Mouse (Mus musculus): ENCODE results near the gene Napa. TPM values are rescaled to one million over a fixed set of nuclear protein-coding genes. Genes with fewer than 3 reads are reported as not detected.

Gene Napa
- polyA plus RNA-seq, 1 experiment from 2014 or later, result 214 TPM

DNA sequence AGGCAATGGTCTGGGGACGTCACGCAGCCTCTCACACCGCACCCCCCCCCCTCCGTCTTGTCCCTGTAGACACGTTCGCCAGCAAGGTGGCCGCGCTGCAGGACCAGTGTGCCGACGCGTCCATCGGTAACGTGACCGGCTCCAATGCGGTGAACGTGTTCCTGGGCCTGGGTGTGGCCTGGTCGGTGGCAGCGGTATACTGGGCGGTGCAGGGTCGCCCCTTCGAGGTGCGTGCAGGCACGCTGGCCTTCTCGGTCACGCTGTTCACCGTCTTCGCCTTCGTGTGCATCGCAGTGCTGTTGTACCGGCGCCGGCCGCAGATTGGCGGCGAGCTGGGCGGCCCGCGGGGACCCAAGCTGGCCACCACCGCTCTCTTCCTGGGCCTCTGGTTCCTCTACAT is 60.5 kb downstream of the Napa start:
- H3K27ac ChIP-seq, result no peak overlapping the region
- H3K4me2 ChIP-seq (replicated peaks), result peak overlapping the region; percentile 41
- no peaks in the 10 kb centered on the region for H3K9me3 ChIP-seq (ENCODE audit: control insufficient read depth, low read length)
- peak overlapping the region; percentile 5; the same call in 1 of the 2 replicates for H3K4me3 ChIP-seq (replicated peaks; ENCODE audit: low read length)
- H3K27me3 ChIP-seq (ENCODE audit: control insufficient read depth, insufficient read depth, low read length), result peaks cover 8% of the 10 kb centered on the region; the same call in 1 of the 2 replicates
- peaks cover 9% of the 10 kb centered on the region; the same call in 1 of the 2 replicates for H3K36me3 ChIP-seq (replicated peaks; ENCODE audit: control insufficient read depth, insufficient read depth)
- ATAC-seq (ENCODE audit: low FRiP score) (0 out of 2 replicates have a peak, but pooled peaks have one; percentile 28), DNase-seq (ENCODE audit: low spot score) (no peak)
- H3K9ac ChIP-seq, result peak overlapping the region; percentile 40; the same call in 1 of the 2 replicates
- 5% methylated on average over 37 of the region's 39 CpGs for WGBS
- no peaks in the 10 kb centered on the region for H3K4me1 ChIP-seq (replicated peaks; ENCODE audit: control insufficient read depth, insufficient read depth, low read length)

- Histone ChIP-seq H3K9me3 (ENCODE audit: control insufficient read depth, low read length) (no peaks in the 10 kb centered on the region), H3K27me3 (ENCODE audit: control insufficient read depth, insufficient read depth, low read length) (peaks cover 8% of the 10 kb centered on the region; the same call in 1 of the 2 replicates), H3K4me3 (replicated peaks; ENCODE audit: low read length) (no peak overlapping the region), H3K9ac (no peak overlapping the region), H3K4me1 (replicated peaks; ENCODE audit: control insufficient read depth, insufficient read depth, low read length) (no peaks in the 10 kb centered on the region), H3K36me3 (replicated peaks; ENCODE audit: control insufficient read depth, insufficient read depth) (0 out of 2 replicates have a peak, but pooled peaks cover 9% of the 10 kb centered on the region), H3K4me2 (replicated peaks) (no peak overlapping the region), H3K27ac (no peak overlapping the region)
- ATAC-seq (ENCODE audit: low FRiP score) (no peak), DNase-seq (ENCODE audit: low spot score) (no peak)
- WGBS, result 67% methylated on average over 3 of the region's 3 CpGs
Observed at GRCm38 (mm10) chr7:16160702-16161101, 62.4 kb downstream of the Napa start.

DNA sequence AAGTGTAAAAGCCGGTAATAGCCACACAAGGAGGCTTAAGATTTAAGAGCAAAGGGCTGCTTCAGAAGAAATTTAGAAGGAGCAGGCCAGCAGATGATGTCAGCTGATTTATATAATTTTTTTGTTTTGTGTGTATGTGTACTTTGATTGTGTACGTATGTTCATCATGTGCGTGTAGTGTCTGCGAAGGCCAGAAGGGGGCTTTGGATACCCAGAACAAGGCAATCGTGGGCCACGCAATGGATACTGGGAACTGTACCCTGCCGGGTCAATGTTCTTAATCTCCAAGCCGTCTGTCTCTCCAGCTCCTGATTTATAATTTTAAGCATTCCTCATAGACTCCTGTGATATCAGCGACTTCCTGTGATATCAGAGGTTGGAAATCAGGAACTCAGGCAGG is 63.0 kb downstream of the Napa start:
- H3K9me3 ChIP-seq (ENCODE audit: control insufficient read depth, low read length), result no peaks in the 10 kb centered on the region
- no peak for DNase-seq (ENCODE audit: low spot score)
- peaks cover 8% of the 10 kb centered on the region; the same call in 1 of the 2 replicates for H3K27me3 ChIP-seq (ENCODE audit: control insufficient read depth, insufficient read depth, low read length)
- H3K4me1 ChIP-seq (replicated peaks; ENCODE audit: control insufficient read depth, insufficient read depth, low read length), result no peaks in the 10 kb centered on the region
- WGBS, result 91% methylated on average over 9 of the region's 9 CpGs
- 0 out of 2 replicates have a peak, but pooled peaks cover 9% of the 10 kb centered on the region for H3K36me3 ChIP-seq (replicated peaks; ENCODE audit: control insufficient read depth, insufficient read depth)
- H3K4me3 ChIP-seq (replicated peaks; ENCODE audit: low read length), result no peak overlapping the region
- no peak for ATAC-seq (ENCODE audit: low FRiP score)
- H3K4me2 ChIP-seq (replicated peaks), result no peak overlapping the region
- H3K27ac ChIP-seq, result no peak overlapping the region
- H3K9ac ChIP-seq, result no peak overlapping the region

DNA sequence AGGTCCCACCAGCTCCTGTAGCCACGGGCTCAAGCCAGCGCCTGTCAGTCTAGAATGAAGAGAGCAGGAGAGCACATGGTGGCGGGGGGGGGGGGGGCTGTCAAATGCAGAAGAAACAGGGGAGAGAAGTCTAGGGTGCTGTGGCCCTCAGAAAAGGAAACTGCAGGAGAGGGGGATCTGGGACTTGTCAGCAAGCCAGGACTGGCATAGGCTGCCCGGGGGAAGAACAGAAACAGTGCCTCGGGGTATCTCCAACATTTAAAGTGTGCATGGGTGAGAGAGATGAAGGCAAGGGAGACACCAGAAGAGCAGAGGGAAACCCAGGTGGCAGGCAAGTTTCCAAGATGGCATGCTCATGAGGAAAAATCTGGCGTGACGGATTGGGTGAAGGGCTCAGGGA is 63.8 kb downstream of the Napa start:
- DNase-seq (ENCODE audit: low spot score) (no peak), ATAC-seq (ENCODE audit: low FRiP score) (no peak)
- 0 out of 2 replicates have a peak, but pooled peaks cover 5% of the 10 kb centered on the region for H3K36me3 ChIP-seq (replicated peaks; ENCODE audit: control insufficient read depth, insufficient read depth)
- H3K27ac ChIP-seq, result no peak overlapping the region
- WGBS, result 75% methylated on average over 7 of the region's 7 CpGs
- no peak overlapping the region for H3K9ac ChIP-seq
- no peak overlapping the region for H3K4me2 ChIP-seq (replicated peaks)
- no peak overlapping the region for H3K4me3 ChIP-seq (replicated peaks; ENCODE audit: low read length)
- H3K4me1 ChIP-seq (replicated peaks; ENCODE audit: control insufficient read depth, insufficient read depth, low read length), result no peaks in the 10 kb centered on the region
- H3K9me3 ChIP-seq (ENCODE audit: control insufficient read depth, low read length), result no peaks in the 10 kb centered on the region
- H3K27me3 ChIP-seq (ENCODE audit: control insufficient read depth, insufficient read depth, low read length), result peaks cover 8% of the 10 kb centered on the region; the same call in 1 of the 2 replicates

Other genes with a start within 250 kb of the Napa start
- gene Crx, start 218.5 kb upstream of the Napa start, polyA plus RNA-seq (2014; fragmentation: Nextera tagmentation; extraction: Ambion mirVana), result not detected in 2 replicates
- gene Crxos, start 215.8 kb upstream of the Napa start, polyA plus RNA-seq (2014; fragmentation: Nextera tagmentation; extraction: Ambion mirVana), result 0.41 TPM in 1 of 2 replicates, not detected in the other
- 1,554 and 1,615 TPM in 2 replicates for gene Selenow, start 176.1 kb upstream of the Napa start, polyA plus RNA-seq (2014; fragmentation: Nextera tagmentation; extraction: Ambion mirVana)
- gene Nop53, start 152.4 kb upstream of the Napa start, polyA plus RNA-seq (2014; fragmentation: Nextera tagmentation; extraction: Ambion mirVana), result 113 and 114 TPM in 2 replicates
- 5.6 and 6.6 TPM in 2 replicates for gene Ehd2, start 130.9 kb upstream of the Napa start, polyA plus RNA-seq (2014; fragmentation: Nextera tagmentation; extraction: Ambion mirVana)
- 7.9 and 8.8 TPM in 2 replicates for gene Bicra, start 50.5 kb upstream of the Napa start, polyA plus RNA-seq (2014; fragmentation: Nextera tagmentation; extraction: Ambion mirVana)
- 0.16 TPM in 2 replicates for gene Zfp541, start 36.6 kb upstream of the Napa start, polyA plus RNA-seq (2014; fragmentation: Nextera tagmentation; extraction: Ambion mirVana)
- gene Kptn, start 21.4 kb downstream of the Napa start, polyA plus RNA-seq (2014; fragmentation: Nextera tagmentation; extraction: Ambion mirVana), result 34.8 and 37.1 TPM in 2 replicates
- 0.95 and 1.4 TPM in 2 replicates for gene Slc8a2, start 31.4 kb downstream of the Napa start, polyA plus RNA-seq (2014; fragmentation: Nextera tagmentation; extraction: Ambion mirVana)
- gene Meis3, start 76.6 kb downstream of the Napa start, polyA plus RNA-seq (2014; fragmentation: Nextera tagmentation; extraction: Ambion mirVana), result 98.4 and 121 TPM in 2 replicates
- 7.8 and 9.9 TPM in 2 replicates for gene Dhx34, start 123.6 kb downstream of the Napa start, polyA plus RNA-seq (2014; fragmentation: Nextera tagmentation; extraction: Ambion mirVana)
- 0.13 TPM in 1 of 2 replicates, not detected in the other for gene C5ar2, start 145.7 kb downstream of the Napa start, polyA plus RNA-seq (2014; fragmentation: Nextera tagmentation; extraction: Ambion mirVana)
- 2.1 and 2.8 TPM in 2 replicates for gene C5ar1, start 161.1 kb downstream of the Napa start, polyA plus RNA-seq (2014; fragmentation: Nextera tagmentation; extraction: Ambion mirVana)
- gene Inafm1, start 175.2 kb downstream of the Napa start, polyA plus RNA-seq (2014; fragmentation: Nextera tagmentation; extraction: Ambion mirVana), result 51.3 and 51.6 TPM in 2 replicates
- gene Ccdc9, start 188.3 kb downstream of the Napa start, polyA plus RNA-seq (2014; fragmentation: Nextera tagmentation; extraction: Ambion mirVana), result 17.0 TPM in 2 replicates
- gene Bbc3, start 209.9 kb downstream of the Napa start, polyA plus RNA-seq (2014; fragmentation: Nextera tagmentation; extraction: Ambion mirVana), result 20.3 and 21.0 TPM in 2 replicates